Mouse (Mus musculus) gastrocnemius, postnatal 14 days (tissue): ENCODE results near the gene Asic2. TPM values are rescaled to one million over a fixed set of nuclear protein-coding genes. Genes with fewer than 3 reads are reported as not detected.

Experiments
- DNase-seq: peaks from one replicate; pipeline ENCODE4 v3.0.0; 2021; ENCODE audit warnings: mixed read lengths
- intact Hi-C: fragments of 180-260 bp; cut with DNase I; formaldehyde crosslinking; loops from one replicate; pipeline ENCODE4 v1.15.1; 2025; ENCODE audit warnings: low total_unique reads
- total RNA-seq, 2 experiments: library from RNA; stranded (reverse); gene quantifications; 2 replicates each; pipeline ENCODE4 v1.2.3; 2021

Asic2 gene
- total RNA-seq, 2 experiments from 2014 or later = 0.06 TPM; not detected in 1

DNA sequence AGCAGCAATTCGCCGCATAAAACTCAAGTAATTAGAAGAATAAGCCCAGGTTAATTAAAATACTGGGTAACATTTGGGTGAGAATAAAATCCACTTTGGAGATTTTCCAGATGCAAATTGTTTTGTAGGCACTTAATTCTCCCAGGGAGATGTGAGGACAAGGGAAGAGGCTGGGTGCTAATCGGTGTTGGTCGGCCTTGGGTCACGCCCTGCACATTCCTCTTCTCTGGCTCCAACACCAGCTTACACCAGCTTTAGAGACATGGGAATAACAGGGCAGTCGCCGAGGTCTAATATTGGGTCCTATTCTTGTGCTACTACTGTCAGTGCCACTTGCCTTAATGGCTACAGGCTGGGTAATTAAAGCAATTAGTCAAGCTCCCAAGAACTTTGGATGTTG is 783.5 kb downstream of the Asic2 start:
- no peak for DNase-seq
- intact Hi-C loops = no loop called here

DNA sequence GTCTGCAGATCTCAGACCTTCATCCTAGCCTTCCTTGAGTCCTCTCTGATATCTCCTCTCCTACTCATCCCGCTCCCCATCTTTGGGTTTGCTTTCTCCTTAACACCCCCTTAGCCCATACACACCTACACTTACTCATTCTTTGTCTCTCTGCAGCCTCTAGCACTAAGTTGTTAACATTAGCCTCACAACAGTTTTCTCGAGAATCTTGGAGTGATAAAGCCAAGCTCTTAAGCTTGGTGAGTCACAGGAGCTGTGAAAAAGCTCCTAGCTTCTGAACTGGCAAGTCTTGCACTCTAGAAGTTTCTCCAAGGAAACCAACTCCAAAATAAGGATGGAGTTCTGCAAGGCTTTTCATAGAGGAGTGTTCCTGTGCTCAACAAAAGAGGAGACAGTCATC is 803.4 kb downstream of the Asic2 start:
- intact Hi-C loops = no loop called here
- no peak for DNase-seq

DNA sequence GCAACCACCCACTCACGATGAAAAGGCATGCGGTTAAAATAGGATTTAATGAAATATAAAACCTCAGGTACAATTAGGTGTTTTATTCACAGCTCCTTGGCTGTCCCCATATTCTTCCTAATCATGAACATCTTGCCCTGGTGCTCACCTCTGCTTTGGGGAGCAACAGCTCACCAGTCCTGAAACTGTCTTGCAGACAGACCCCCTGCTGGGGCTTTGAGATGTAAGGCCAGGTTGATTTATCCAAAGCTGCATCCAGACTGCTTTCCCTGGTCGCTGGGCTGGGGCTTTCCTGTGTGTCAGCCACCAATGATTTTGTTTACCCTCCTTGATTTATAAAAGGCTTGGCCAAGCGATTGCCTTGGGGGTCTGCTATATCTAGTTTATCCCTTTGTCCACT is 805.2 kb downstream of the Asic2 start:
- intact Hi-C loops = no loop called here
- DNase-seq = no peak

DNA sequence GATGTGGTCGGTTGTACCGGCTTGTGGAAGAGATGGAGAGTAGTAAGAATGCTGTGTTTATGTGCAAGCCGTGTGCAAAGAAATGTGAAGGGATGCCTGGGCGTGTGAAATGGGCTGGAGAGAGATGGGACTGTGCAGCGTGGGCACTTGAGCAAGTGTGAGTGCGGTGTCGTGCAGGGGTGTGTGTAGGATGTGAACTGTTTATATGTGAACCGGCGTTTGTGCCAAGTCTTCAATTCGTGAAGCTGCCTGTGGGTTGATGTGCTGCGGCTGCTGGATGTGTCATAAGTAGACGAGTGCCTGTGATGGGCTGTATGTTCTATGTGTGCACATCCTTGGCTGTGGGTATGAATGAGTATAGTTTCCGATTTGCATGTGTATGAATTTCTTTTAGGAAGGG is 814.4 kb downstream of the Asic2 start:
- DNase-seq = no peak
- intact Hi-C loops = no loop called here

DNA sequence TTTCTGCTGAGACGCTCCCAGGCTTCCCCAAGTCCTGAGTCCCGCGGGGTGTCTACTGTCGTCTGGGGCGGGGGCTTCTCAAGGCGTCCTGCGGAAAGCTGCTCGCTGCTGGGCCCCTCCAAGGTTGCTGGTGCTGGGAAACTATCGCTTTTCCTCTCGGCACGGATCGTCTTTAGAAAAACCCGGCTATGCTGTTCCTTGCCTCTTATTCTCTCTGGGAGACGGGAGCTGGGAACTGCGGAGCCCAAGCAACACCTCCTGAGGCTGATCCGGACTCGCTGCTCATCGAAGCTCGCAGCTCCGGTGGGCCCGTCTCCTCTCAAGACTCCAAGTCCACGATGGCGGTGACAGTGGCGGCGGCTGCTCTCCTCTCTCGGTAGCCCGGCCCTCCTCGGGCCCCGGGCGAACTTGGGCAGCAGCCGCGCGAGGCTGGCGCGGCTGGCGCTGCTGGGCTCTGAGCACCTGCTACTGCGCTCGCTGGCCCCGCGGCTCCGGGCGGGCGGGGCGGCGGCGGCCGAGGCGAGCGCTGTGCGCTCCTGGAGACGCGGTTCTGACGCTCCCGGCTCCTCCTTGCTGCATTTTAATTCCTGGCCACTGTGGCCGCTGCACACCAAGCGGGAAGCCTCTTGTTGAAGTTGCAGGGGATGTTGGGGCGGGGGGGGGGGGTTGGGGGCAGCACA is 815.0 kb downstream of the Asic2 start:
- peak; percentile 8 for DNase-seq
- intact Hi-C loops = no loop called here

DNA sequence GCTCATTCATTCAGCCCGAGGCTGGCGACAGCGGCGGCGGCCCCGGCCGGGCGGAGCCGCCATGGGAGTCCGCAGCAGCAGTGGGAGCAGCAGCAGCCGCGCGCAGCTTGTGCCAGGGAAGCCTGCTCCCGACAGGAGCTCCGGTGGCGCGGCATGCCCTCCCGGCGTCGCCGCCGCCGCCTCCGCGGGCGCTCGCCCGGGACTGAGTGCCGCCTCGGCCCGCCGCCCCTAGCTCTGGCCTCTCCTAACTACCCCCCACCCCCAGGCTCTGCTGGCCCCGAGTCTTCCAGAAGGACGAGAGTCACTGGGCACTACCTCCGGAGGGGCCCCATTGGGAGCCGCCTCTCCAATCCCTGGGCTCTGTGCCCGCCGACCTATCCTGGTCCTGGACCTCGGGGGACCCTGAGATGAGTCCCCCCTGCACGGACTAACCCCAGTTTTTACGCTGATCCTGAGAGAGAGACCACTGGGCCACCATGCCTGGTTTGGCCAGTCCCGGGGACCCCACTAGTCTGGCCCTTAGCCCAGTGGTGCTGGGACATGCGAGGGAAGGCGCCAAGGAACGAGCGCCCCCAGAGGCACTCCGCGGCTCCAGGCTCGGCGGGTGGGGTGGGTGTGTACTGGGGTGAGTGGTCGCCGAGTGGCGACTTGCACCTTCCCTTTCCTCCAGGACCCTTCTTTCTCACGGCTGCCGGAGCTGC is 815.6 kb downstream of the Asic2 start:
- intact Hi-C loops = no loop called here
- DNase-seq = no peak

DNA sequence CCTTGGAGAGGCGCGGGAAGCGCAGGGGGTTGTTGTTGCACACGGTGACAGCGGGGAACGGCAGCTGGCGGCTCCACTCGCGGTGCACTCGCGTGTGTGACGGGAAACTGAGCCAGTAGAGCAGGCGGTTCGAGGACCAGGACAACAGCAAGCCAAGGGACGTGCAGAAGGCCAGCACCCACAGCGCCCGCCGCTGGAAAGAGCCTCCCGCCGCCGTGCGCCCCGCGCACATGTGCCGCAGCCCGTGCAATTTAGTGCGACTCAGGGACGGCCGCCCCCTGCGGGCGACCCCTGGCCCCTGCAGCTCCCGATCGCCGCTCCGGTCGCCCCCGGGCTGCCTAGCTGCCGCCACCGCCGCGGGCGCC is 816.3 kb downstream of the Asic2 start:
- DNase-seq = peak; percentile 5

DNA sequence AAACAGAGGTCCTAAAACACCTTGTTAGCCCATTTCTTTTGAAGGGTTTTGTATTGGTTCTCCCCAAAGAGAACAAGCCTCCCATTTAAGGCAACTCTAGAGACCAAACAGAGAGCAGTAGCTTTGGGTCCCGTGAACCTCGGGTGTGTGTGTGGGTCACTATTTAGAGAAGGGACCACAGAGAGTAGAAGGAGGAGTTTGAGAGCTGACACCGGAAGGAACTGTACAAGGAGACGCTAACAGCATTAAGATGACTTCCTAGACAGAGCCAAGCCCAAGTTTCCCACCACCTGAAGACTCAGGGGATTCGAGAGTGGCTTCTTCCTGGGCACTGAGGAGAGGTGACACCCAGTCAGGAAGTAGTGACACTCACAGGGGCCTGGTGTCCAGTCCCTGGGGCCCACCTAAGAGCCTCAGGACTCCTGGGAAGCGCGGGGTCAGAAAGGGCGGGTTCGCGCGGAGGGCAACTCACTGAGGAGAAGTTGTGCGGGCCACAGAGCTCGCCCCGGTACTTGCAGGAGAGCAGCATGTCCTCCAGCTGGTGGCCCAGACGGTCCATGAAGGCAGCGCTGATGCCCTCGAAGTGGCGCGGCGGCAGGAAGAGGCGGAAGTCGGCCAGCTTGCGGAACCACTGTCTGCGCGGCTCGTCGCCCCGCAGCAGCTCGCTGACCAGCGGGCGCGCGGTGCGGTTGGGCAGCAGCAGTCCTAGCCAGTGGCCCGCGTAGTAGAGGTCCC is 816.8 kb downstream of the Asic2 start:
- no peak for DNase-seq
- intact Hi-C loops = no loop called here

More for the DNA sequence above, 816.3 kb downstream of the Asic2 start:
- intact Hi-C loops = no loop called here

DNA sequence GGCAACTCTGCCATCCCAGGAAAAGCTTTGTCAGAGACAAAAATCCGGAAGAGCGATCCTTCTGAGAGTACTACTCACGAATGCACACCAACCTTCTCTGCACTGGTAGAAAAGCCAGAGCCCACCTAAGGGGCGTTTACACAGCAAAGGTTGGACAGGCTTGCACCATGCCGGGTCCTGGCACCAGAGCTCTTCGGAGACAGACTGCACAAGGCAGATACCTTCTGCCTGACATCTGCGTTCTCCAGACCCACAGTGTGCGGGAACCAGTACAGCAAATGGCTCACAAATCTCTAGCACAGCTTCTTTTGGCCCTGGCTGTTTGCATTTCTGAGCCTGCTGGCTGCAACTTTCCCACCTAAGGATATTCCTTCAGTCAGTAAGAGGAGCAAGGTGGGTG is 817.6 kb downstream of the Asic2 start:
- intact Hi-C loops = no loop called here
- no peak for DNase-seq

DNA sequence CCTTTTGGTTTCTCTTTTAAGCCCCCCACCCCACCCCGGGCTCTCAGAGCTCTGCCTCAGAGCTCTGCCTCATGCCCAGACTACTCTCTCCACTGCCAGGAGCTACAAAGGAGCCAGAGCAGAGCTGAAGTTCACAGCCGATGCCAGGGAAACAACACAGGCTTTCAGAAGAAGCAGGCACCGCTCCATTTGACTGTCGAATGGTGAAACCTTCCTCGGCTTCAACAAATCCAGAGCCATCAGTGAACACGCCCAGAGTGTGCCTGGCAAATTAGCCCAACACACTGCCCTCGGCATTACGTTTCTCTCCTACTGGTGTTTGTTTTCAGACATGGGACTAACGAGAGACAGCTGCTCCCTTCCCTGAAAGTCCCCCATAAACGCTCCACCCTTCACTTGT is 819.8 kb downstream of the Asic2 start:
- intact Hi-C loops = no loop called here
- DNase-seq = no peak

DNA sequence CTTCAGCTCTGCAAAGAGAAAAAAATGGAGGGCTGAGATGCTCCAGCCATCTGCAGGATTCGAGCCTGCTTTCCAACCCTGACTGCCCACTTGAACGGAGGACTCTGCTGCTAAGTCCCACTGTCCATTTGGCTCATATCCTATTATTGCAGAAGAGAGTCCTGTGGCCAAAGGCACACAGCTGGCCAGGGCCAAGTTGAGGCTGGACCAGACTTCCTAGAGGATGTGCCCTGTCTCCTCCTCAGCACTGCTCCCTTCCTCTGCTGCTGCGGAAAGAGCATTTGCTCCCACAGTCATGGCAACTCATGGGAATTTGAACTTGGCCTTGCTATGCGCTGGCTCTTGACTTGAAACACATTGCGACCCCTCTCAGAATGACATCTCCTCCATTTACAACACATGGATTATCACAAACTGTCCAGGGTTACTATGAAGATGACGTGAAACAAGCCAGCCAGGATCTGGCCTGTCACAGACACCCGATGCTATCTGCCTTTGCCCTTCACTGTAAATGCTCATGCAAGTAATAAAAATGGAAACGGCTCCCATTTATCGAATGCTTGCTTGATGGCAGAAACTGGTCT is 821.6 kb downstream of the Asic2 start:
- intact Hi-C loops = no loop called here

DNA sequence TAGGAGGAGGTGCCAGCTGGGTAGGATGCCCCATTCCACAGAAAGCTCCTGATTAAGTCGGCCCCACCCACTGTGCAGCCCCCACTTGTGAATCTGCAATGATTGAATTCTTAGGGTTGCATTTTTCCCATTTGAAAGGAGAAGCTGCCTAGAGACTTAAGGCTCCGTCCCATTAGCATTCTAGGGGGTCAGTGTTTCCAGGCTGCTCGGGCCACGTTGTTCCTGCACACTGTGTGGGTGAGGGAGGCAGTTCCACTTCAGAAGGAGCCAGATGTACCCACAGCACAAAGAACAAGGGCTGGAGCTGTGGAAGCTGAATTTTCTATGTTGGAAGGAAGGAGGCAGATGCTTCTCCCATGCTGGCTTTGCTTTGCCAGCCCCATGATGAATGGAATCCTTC is 833.1 kb downstream of the Asic2 start:
- intact Hi-C loops = no loop called here

More for the DNA sequence above, 821.6 kb downstream of the Asic2 start:
- no peak for DNase-seq

DNA sequence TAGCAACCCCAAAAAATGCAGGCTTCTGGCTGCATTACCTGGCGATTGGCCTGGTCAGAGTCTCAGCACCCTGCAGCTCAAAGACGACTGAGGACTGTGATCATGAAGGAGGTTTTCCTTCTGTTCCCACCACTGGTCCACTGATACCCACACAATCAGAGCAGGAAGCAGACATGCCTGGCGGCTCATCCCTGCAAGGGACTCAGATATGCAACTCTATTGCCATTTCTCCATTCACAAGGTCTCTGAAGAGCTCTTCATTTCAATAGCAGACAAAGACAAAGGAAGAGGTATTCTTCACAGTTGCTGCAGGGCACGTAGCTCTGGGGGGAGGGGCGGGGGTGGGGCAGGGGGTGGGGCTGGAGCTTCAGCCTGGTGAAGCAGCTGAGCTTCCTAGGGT is 834.3 kb downstream of the Asic2 start:
- intact Hi-C loops = no loop called here
- DNase-seq = no peak

More for the DNA sequence above, 833.1 kb downstream of the Asic2 start:
- no peak for DNase-seq

DNA sequence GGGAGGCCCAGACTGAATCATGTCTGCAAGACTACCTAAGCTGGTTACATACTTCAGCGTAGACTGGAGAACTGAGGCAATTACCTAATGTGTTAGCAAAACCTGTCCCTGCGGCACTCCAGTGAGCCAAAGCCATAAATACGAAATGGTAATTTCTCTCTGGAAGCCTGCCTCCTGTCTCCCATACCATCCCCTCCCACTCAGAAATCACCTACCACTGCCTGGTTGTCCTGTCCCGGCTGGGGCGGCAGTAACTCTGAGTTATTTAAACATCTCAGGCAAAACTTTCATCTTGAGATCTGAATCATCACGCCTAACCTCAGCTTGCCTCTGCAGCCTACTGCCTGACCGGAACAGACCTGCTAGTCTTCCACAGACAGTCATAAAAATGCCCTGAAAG is 835.6 kb downstream of the Asic2 start:
- intact Hi-C loops = no loop called here
- DNase-seq = no peak

DNA sequence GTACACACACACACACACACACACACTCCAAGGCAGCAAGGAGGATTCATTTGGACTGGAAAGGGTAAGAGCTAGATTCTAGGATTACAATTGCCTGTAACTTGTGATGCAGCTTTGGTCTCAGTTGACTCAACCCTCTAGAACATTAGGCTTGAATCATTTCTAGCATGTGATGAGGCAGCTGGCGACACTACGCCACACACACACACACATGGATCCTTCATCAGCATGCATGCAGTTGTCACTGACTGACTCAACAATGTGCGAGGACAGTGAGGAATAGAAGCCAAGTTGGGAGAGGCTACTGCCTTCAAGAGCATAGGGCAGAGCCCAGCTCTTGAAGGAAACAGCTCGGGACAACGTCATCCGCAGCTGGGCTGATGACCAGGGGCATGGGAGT is 843.9 kb downstream of the Asic2 start:
- no peak for DNase-seq
- intact Hi-C loops = no loop called here

DNA sequence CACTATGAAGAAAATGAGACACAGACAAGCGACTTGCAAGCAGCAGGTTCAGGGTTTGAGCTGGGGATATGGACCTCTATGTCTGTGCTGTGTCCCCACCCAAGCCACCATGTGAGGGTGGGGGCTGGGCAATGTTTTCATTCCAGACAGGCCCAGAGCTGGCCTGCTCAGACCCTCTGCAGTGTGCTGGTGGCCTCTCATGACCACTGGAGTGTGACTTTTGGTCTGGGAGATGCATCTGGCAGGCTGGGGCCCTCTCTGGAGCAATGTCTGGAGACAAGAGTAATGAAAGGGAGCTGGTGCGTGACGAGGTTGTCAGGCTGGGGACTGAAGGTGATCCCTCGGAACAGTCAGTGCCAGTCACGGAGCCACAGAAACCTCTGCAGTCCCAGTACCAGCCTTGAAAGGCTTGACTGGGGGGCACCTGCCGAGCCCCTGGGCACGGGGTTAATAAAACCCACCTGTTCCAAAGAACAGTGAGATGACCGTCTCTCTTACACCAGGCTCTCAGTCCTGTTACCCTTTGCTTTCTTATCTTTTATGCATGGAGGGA is 848.2 kb downstream of the Asic2 start:
- intact Hi-C loops = no loop called here
- DNase-seq = no peak

DNA sequence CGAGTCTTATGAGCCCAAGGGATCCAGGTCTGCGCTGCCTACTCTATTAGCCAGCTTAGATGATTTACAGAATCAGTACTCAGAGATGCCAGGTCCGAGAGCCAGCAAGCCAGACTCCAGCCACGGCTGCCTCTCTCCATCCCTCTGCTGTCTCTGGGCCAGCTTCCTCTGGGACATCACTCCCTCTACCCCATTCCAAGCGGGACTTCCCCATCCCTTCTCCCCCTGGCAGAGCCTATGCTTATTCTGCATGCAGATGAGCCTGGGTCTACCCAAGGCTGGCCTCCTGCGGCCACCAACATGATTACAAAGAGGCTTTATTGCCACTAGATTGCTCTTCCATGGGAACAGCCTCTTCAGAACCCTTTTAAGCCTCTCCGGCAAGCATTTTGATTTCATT is 850.2 kb downstream of the Asic2 start:
- DNase-seq = no peak
- intact Hi-C loops = no loop called here

DNA sequence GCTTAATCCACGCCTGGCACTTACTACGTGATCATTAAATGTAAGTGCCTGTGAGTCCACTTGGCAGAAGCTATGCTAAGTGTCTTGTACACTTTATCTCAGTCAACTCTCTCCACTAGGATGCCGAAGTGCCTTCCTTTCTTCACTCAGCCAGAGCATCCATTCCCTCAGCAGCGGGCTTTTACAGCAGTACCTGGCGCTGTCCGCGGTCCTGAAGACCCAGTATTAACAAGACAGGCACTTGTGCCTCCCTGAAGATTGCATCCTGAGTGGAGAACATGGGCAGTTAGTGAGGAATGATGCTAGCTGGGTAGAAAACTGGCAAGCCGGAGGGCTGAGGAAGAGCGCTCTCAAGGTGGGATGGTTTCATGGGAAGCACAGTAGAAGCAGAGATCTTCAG is 852.6 kb downstream of the Asic2 start:
- DNase-seq = peak; percentile 47
- intact Hi-C loops = no loop called here

DNA sequence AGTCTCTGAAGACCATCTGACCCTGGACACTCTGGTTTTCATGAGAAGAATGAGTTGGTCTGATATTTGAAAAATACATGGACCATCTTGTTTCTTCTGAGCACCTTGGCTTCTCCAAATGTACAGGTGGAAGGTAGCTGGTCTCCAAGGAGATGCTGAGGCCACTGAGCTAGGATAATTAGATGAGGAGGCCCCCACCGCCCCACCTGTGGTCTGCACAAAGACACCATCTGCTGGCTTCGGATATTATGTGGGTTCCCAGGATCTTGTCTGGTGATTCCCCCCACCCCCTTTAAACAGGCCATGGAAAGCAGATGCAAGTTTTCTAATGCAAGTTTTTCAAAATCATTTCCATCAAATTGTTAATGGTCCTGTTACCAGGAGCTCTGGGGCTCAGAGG is 856.6 kb downstream of the Asic2 start:
- DNase-seq = no peak
- intact Hi-C loops = no loop called here

DNA sequence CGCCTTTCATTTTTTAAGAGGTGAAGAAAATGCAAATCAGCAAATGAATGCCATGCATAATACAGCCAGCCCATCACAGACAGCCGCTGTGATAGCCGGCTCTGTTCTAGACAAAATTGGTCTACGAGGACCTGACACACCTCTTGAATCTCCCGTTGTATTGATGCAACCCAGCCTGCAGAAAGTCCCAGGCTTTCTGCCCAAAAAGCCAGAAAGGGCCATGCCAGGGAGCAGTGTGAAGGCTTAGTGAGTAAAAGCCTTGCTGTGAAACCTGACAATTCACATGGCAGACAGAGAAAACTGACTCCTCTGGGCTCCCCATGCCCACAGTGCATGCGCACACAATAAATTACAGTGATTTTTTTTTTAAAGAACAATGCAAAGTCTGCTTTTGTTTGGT is 858.2 kb downstream of the Asic2 start:
- DNase-seq = no peak
- intact Hi-C loops = no loop called here
